Mouse (Mus musculus): ENCODE measurements around the gene Olfr665. TPM values are rescaled to one million over a fixed set of nuclear protein-coding genes. Genes with fewer than 3 reads are reported as not detected.
"Not testable (repeated sequence)": the region's sequence is repeated elsewhere in the genome, so short reads cannot be mapped to it uniquely, and the experiment has no call there.

Olfr665 gene
- total RNA-seq (2021), result not detected
- long read RNA-seq, experiment 1, result 0 reads
- long read RNA-seq, experiment 2, result 0 reads

DNA sequence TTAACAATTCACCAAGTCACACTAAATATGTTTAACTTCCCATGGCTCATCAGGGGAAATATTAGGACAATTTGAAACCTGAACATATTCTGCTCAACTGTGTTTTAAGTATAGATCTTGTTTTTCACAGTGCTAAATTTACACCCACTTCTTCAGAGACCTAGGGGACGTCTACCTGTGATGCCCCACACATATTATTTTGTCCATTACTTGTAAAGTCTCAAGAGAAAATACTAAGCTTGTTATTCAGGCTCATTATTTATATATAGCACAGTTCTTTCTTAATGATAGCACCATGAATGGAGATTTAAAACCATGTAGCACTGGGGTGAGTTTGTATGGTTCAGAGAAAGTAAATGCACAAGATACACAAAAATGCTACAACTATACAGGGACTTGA lies at the start of gene Olfr665:
TSS of gene Olfr665 (plus strand) at position 301 of the 400 bp plus-strand sequence.
- DNase-seq (ENCODE audit: low spot score), result no peak

GRCm38 (mm10) chr7:104842503-104842902 lies 35.3 kb upstream of the Olfr665 start, which contains the start of gene Usp17lb:
TSS of gene Usp17lb (minus strand) at chr7:104842603.
- DNase-seq (ENCODE audit: low spot score), result no peak

GRCm38 (mm10) chr7:104843731-104844287 lies 34.0 kb upstream of the Olfr665 start:
- DNase-seq (ENCODE audit: low spot score), result no peak

DNA sequence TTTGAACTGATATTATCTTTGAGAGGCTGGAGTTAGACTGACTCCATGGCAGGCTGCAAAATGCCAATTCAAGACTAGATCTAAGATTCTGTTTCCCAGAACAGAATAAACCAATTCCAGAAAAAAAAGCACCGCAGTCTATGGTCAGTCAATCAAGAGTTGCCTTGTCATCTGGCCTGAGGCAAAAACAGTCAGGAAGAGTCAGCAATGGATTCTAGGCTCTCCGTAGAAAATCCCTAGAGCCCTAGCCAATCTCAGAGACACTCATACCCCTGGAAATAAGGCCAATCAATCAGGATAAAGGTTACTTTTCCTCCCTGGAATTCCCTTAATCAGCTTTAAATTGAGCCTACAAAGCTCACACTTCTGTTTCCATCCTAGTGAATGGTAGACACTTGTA lies 26.3 kb upstream of the Olfr665 start:
- not testable (repeated sequence) for DNase-seq (ENCODE audit: low spot score)

GRCm38 (mm10) chr7:104855248-104855750 lies 22.5 kb upstream of the Olfr665 start:
- DNase-seq (ENCODE audit: low spot score), result no peak

DNA sequence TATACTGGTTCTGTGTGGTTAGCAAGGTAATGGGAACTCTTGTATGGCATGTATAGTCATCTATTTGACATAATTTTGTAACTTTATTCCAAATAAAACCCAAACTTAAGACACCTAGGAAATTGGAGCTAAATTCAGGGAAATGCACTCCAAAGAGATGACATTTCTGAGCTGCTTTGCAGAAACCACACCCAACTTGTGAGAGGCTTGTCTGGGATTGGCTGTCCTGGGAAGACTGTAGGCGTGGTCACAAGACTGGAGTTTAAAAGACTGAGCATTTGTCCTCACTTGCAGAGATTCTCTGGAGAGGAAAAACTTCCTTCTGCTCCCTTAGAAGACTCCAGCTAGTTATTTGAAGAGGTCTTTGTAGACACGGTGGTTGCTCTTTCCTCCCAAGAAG lies 21.1 kb upstream of the Olfr665 start, which contains the start of gene Usp17la:
TSS of gene Usp17la (plus strand) at position 301 of the 400 bp plus-strand sequence.
- DNase-seq (ENCODE audit: low spot score), result not testable (repeated sequence)

DNA sequence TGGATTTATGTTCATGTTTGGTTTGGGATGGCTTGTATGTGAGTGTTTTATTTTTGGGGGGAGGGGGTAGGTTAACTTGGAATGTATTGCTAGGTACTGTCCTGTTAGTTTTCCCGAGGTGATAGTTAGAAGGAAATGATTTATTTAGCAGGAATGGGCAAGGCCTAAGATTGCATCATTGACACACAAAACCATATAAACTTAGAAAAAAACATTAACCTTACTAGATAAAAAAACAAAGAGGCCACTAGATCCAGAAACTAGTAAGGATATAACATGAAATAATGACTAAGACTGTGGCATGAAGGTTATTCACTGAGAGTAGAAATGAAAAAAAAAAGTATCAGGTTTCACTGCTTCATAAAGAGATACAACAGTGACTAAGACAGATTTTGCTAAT lies 20.1 kb upstream of the Olfr665 start:
- no peak for DNase-seq (ENCODE audit: low spot score)

- DNase-seq (ENCODE audit: low spot score), result no peak
These were observed 16.4 kb upstream of the Olfr665 start for GRCm38 (mm10) chr7:104861381-104861780.

DNA sequence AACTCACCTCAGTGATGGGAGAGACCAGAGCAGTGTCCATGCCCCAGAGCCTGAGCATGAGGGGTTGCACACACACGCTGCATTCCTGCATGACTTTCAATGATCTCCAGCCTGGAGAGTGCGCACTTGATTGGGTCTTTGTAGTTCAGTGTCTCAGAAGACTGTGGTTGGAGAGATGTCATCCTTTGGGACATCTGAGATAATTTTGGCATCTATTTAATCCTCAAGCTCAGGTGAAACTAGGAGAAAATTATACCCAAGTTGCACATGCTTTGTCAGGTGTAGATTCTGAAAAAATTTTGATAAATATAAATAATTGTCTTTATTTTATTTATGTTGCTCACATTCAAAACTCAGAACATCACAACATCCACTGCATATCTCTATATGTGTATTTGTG lies 18.0 kb downstream of the Olfr665 start, which contains the start of gene Olfr666:
TSS of gene Olfr666 (minus strand) at position 101 of the 400 bp plus-strand sequence.
- no peak for DNase-seq (ENCODE audit: low spot score)

GRCm38 (mm10) chr7:104921382-104921781 lies 43.6 kb downstream of the Olfr665 start, which contains the start of gene Olfr667:
TSS of gene Olfr667 (minus strand) at chr7:104921482.
- DNase-seq (ENCODE audit: low spot score), result no peak

DNA sequence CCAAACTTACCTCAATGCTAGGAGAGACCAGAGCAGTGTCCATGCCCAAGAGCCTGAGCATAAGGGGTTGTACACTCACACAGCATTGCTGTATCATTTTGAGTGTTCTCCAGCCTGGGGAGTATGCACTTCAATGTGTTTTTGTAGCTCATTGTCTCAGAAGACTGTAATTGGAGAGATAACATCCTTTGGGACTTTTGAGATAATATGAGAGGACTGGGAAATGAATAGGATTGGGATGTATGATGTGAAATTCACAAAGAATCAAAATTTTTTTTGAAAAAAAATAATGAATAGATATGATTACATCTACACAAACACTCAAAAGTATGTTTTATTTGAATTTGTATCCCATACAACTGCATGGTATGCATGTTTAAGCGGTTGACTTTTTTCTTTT lies 50.1 kb downstream of the Olfr665 start, which contains the start of gene Olfr668:
TSS of gene Olfr668 (minus strand) at position 101 of the 400 bp plus-strand sequence.
- DNase-seq (ENCODE audit: low spot score), result no peak

Other genes with a start within 250 kb of the Olfr665 start
- not detected for gene Olfr658, start 230.7 kb upstream of the Olfr665 start, total RNA-seq (2021)
- gene Olfr659, start 211.3 kb upstream of the Olfr665 start, total RNA-seq (2021), result not detected
- gene Olfr661, start 191.5 kb upstream of the Olfr665 start, total RNA-seq (2021), result not detected
- gene Usp17le, start 100.6 kb upstream of the Olfr665 start, total RNA-seq (2021), result not detected
- gene Usp17lb, start 35.4 kb upstream of the Olfr665 start, total RNA-seq (2021), result not detected
- not detected for gene Usp17la, start 21.0 kb upstream of the Olfr665 start, total RNA-seq (2021)
- gene Olfr666, start 17.9 kb downstream of the Olfr665 start, total RNA-seq (2021), result not detected
- not detected for gene Olfr667, start 43.5 kb downstream of the Olfr665 start, total RNA-seq (2021)
- not detected for gene Olfr668, start 50.0 kb downstream of the Olfr665 start, total RNA-seq (2021)
- not detected for gene Olfr669, start 56.2 kb downstream of the Olfr665 start, total RNA-seq (2021)
- not detected for gene Olfr670, start 84.6 kb downstream of the Olfr665 start, total RNA-seq (2021)
- gene Olfr671, start 101.1 kb downstream of the Olfr665 start, total RNA-seq (2021), result not detected
- not detected for gene Olfr672, start 124.0 kb downstream of the Olfr665 start, total RNA-seq (2021)
- not detected for gene Olfr675, start 150.4 kb downstream of the Olfr665 start, total RNA-seq (2021)
- gene Olfr676, start 154.7 kb downstream of the Olfr665 start, total RNA-seq (2021), result not detected
- not detected for gene Olfr677, start 173.3 kb downstream of the Olfr665 start, total RNA-seq (2021)
- not detected for gene Olfr678, start 186.4 kb downstream of the Olfr665 start, total RNA-seq (2021)
- gene Olfr679, start 203.2 kb downstream of the Olfr665 start, total RNA-seq (2021), result not detected
- not detected for gene Olfr680-ps1, start 214.8 kb downstream of the Olfr665 start, total RNA-seq (2021)
- gene Olfr681, start 238.8 kb downstream of the Olfr665 start, total RNA-seq (2021), result not detected